ENCODE assay signal across 8 mouse cellular contexts in genomic region chr6:147008148-147008547, GRCm38 (mm10). TPM values are rescaled to one million over a fixed set of nuclear protein-coding genes. Genes with fewer than 3 reads are reported as not detected.
DNase-seq lines count a peak whose midpoint lies in the region; ATAC-seq and TF ChIP-seq lines count a peak whose summit lies in the region.

No protein-coding gene starts in this region.

- no peak overlapping the region for H3K27ac ChIP-seq in forebrain, postnatal 0 days (ENCODE audit: low read depth, low read length)
- H3K27ac ChIP-seq in forebrain, embryonic 13.5 days, result no peak overlapping the region
- H3K27ac ChIP-seq in midbrain, embryonic 14.5 days (replicated peaks; ENCODE audit: low read depth, low read length), result no peak overlapping the region
- no peak overlapping the region for H3K27ac ChIP-seq in midbrain, embryonic 16.5 days (ENCODE audit: low read length)
- no peak overlapping the region for H3K27ac ChIP-seq in neural tube, embryonic 11.5 days (ENCODE audit: low read depth, low read length)

- WGBS in forebrain, postnatal 0 days, result 60% methylated on average over 3 of the region's 3 CpGs
- 57% methylated on average over 3 of the region's 3 CpGs for WGBS in forebrain, embryonic 13.5 days
- WGBS in midbrain, embryonic 14.5 days, result 62% methylated on average over 3 of the region's 3 CpGs
- 59% methylated on average over 3 of the region's 3 CpGs for WGBS in midbrain, embryonic 16.5 days
- 61% methylated on average over 3 of the region's 3 CpGs for WGBS in neural tube, embryonic 11.5 days

- TF ChIP-seq CTCF in forebrain, postnatal 0 days (IDR thresholded peaks at IDR 0.05; ENCODE audit: low read depth), result peak; percentile 71

- H3K4me2 ChIP-seq in forebrain, postnatal 0 days (ENCODE audit: low read depth), result no peak overlapping the region
- H3K4me2 ChIP-seq in forebrain, embryonic 13.5 days, result no peak overlapping the region
- H3K4me2 ChIP-seq in midbrain, embryonic 14.5 days (ENCODE audit: low read length), result no peak overlapping the region
- H3K4me2 ChIP-seq in midbrain, embryonic 16.5 days (ENCODE audit: low read length), result no peak overlapping the region
- H3K4me2 ChIP-seq in neural tube, embryonic 11.5 days (ENCODE audit: low read depth), result no peak overlapping the region

- H3K4me3 ChIP-seq in forebrain, postnatal 0 days (ENCODE audit: low read depth, low read length), result no peak overlapping the region
- H3K4me3 ChIP-seq in forebrain, embryonic 13.5 days, result no peak overlapping the region
- no peak overlapping the region for H3K4me3 ChIP-seq in midbrain, embryonic 14.5 days (replicated peaks; ENCODE audit: low read depth, low read length)
- no peak overlapping the region for H3K4me3 ChIP-seq in midbrain, embryonic 16.5 days (ENCODE audit: low read depth, low read length)
- H3K4me3 ChIP-seq in neural tube, embryonic 11.5 days (ENCODE audit: low read depth, low read length), result no peak overlapping the region

- no peak for ATAC-seq in forebrain, postnatal 0 days
- no peak for ATAC-seq in forebrain, embryonic 13.5 days
- no peak for ATAC-seq in midbrain, embryonic 14.5 days (ENCODE audit: low FRiP score, low TSS enrichment)
- no peak for ATAC-seq in midbrain, embryonic 16.5 days
- no peak; the same call in 1 of the 2 replicates for ATAC-seq in neural tube, embryonic 11.5 days (ENCODE audit: insufficient read depth, low FRiP score, low TSS enrichment)
- no peak for ATAC-seq in erythroid progenitor cell, adult 5-6 weeks (replicated peaks; ENCODE audit: low FRiP score, poor library complexity, severe bottlenecking)

- H3K9me3 ChIP-seq in forebrain, postnatal 0 days (ENCODE audit: low read length), result no peaks in the 10 kb centered on the region
- H3K9me3 ChIP-seq in forebrain, embryonic 13.5 days (replicated peaks), result no peaks in the 10 kb centered on the region
- no peaks in the 10 kb centered on the region for H3K9me3 ChIP-seq in midbrain, embryonic 14.5 days (ENCODE audit: control insufficient read depth, low read length)
- no peaks in the 10 kb centered on the region for H3K9me3 ChIP-seq in midbrain, embryonic 16.5 days (replicated peaks; ENCODE audit: control insufficient read depth, low read length, poor library complexity, severe bottlenecking)
- H3K9me3 ChIP-seq in neural tube, embryonic 11.5 days (ENCODE audit: control insufficient read depth, low read length), result no peaks in the 10 kb centered on the region

- 0 out of 2 replicates have a peak, but pooled peaks cover 2% of the 10 kb centered on the region for H3K36me3 ChIP-seq in forebrain, postnatal 0 days (ENCODE audit: insufficient read depth)
- H3K36me3 ChIP-seq in forebrain, embryonic 13.5 days (ENCODE audit: poor library complexity, severe bottlenecking), result no peaks in the 10 kb centered on the region
- H3K36me3 ChIP-seq in midbrain, embryonic 14.5 days (ENCODE audit: control insufficient read depth, insufficient read depth, low read length), result no peaks in the 10 kb centered on the region
- no peaks in the 10 kb centered on the region for H3K36me3 ChIP-seq in midbrain, embryonic 16.5 days (ENCODE audit: control insufficient read depth, insufficient read depth, low read length)
- H3K36me3 ChIP-seq in neural tube, embryonic 11.5 days (ENCODE audit: control insufficient read depth, insufficient read depth, low read length), result no peaks in the 10 kb centered on the region

- H3K4me1 ChIP-seq in forebrain, postnatal 0 days (ENCODE audit: insufficient read depth), result no peaks in the 10 kb centered on the region
- no peaks in the 10 kb centered on the region for H3K4me1 ChIP-seq in forebrain, embryonic 13.5 days
- no peaks in the 10 kb centered on the region for H3K4me1 ChIP-seq in midbrain, embryonic 14.5 days (ENCODE audit: control insufficient read depth, insufficient read depth, low read length)
- H3K4me1 ChIP-seq in midbrain, embryonic 16.5 days (ENCODE audit: control insufficient read depth, insufficient read depth, low read length), result no peaks in the 10 kb centered on the region
- H3K4me1 ChIP-seq in neural tube, embryonic 11.5 days (ENCODE audit: control insufficient read depth, insufficient read depth, low read length), result no peaks in the 10 kb centered on the region

- DNase-seq in forebrain, postnatal 0 days, result peak; percentile 41
- peak; percentile 62 for DNase-seq in midbrain, embryonic 14.5 days
- peak; percentile 45 for DNase-seq in c-Kit-positive CD71-negative TER-119-negative erythroid progenitor cells, embryonic 14.5 days (ENCODE audit: low read depth)
- peak; percentile 26 to 32 for DNase-seq in gastrocnemius, postnatal 4 days (ENCODE audit: low spot score in 2 of 2)
- DNase-seq in neural tube, embryonic 11.5 days (ENCODE audit: low spot score), result peak; percentile 62

- no peaks in the 10 kb centered on the region for H3K27me3 ChIP-seq in forebrain, postnatal 0 days (ENCODE audit: insufficient read depth, low read length)
- H3K27me3 ChIP-seq in forebrain, embryonic 13.5 days, result no peaks in the 10 kb centered on the region
- no peaks in the 10 kb centered on the region for H3K27me3 ChIP-seq in midbrain, embryonic 14.5 days (ENCODE audit: control insufficient read depth, insufficient read depth, low read length)
- H3K27me3 ChIP-seq in midbrain, embryonic 16.5 days (ENCODE audit: control insufficient read depth, insufficient read depth, low read depth, low read length), result no peaks in the 10 kb centered on the region
- H3K27me3 ChIP-seq in neural tube, embryonic 11.5 days (ENCODE audit: control insufficient read depth, insufficient read depth, low read length), result no peaks in the 10 kb centered on the region

- no peak overlapping the region for H3K9ac ChIP-seq in forebrain, postnatal 0 days
- no peak overlapping the region for H3K9ac ChIP-seq in forebrain, embryonic 13.5 days
- no peak overlapping the region for H3K9ac ChIP-seq in midbrain, embryonic 14.5 days (replicated peaks; ENCODE audit: low read length)
- no peak overlapping the region for H3K9ac ChIP-seq in midbrain, embryonic 16.5 days (ENCODE audit: low read depth, low read length)
- no peak overlapping the region for H3K9ac ChIP-seq in neural tube, embryonic 11.5 days (ENCODE audit: low read length)

RNA-seq across cellular contexts. Expression of gene Rep15, which starts 24.2 kb away (rescaled TPM):
- 1.0 and 1.1 TPM in 2 replicates for total RNA-seq in forebrain, postnatal 0 days (2014; rRNA removed)
- 0.35 and 0.74 TPM in 2 replicates for polyA plus RNA-seq in forebrain, postnatal 0 days (2015; fragmentation: Nextera tagmentation; extraction: Ambion mirVana)
- polyA plus RNA-seq in forebrain, embryonic 13.5 days (2015; fragmentation: Nextera tagmentation; extraction: Ambion mirVana), result 0.62 and 0.97 TPM in 2 replicates
- polyA plus RNA-seq in midbrain, embryonic 14.5 days (2014; fragmentation: Nextera tagmentation; extraction: Ambion mirVana), result 0.62 and 0.98 TPM in 2 replicates
- 0.66 and 0.89 TPM in 2 replicates for polyA plus RNA-seq in midbrain, embryonic 16.5 days (2015; fragmentation: Nextera tagmentation; extraction: Ambion mirVana)
- total RNA-seq in gastrocnemius, postnatal 4 days (2021), result 1 to 10 TPM; 1.7 to 1.8 TPM
- 0.62 and 0.70 TPM in 2 replicates for polyA plus RNA-seq in neural tube, embryonic 11.5 days (2014; fragmentation: Nextera tagmentation; extraction: Ambion mirVana)
- not detected in 2 replicates for total RNA-seq in erythroid progenitor cell, adult 5-6 weeks (2015; ENCODE audit: low replicate concordance)
- total RNA-seq in erythroid progenitor cell, adult 5-6 weeks (2017; ENCODE audit: low replicate concordance), result not detected in 2 replicates

RNA-seq across cellular contexts. Expression of gene Mrps35, which starts 34.4 kb away (rescaled TPM):
- total RNA-seq in forebrain, postnatal 0 days (2014; rRNA removed), result 12.6 and 20.3 TPM in 2 replicates
- 82.6 and 83.2 TPM in 2 replicates for polyA plus RNA-seq in forebrain, postnatal 0 days (2015; fragmentation: Nextera tagmentation; extraction: Ambion mirVana)
- 99.0 and 112 TPM in 2 replicates for polyA plus RNA-seq in forebrain, embryonic 13.5 days (2015; fragmentation: Nextera tagmentation; extraction: Ambion mirVana)
- polyA plus RNA-seq in midbrain, embryonic 14.5 days (2014; fragmentation: Nextera tagmentation; extraction: Ambion mirVana), result 72.1 and 83.0 TPM in 2 replicates
- polyA plus RNA-seq in midbrain, embryonic 16.5 days (2015; fragmentation: Nextera tagmentation; extraction: Ambion mirVana), result 66.1 and 67.6 TPM in 2 replicates
- total RNA-seq in gastrocnemius, postnatal 4 days (2021), result 10 to 100 TPM; 95.5 to 99.8 TPM
- polyA plus RNA-seq in neural tube, embryonic 11.5 days (2014; fragmentation: Nextera tagmentation; extraction: Ambion mirVana), result 90.0 and 103 TPM in 2 replicates
- 20.9 and 28.9 TPM in 2 replicates for total RNA-seq in erythroid progenitor cell, adult 5-6 weeks (2015; ENCODE audit: low replicate concordance)
- total RNA-seq in erythroid progenitor cell, adult 5-6 weeks (2017; ENCODE audit: low replicate concordance), result 23.0 and 50.0 TPM in 2 replicates

RNA-seq across cellular contexts. Expression of gene 1700034J05Rik, which starts 53.9 kb away (rescaled TPM):
- total RNA-seq in forebrain, postnatal 0 days (2014; rRNA removed), result not detected in 2 replicates
- not detected in 2 replicates for polyA plus RNA-seq in forebrain, postnatal 0 days (2015; fragmentation: Nextera tagmentation; extraction: Ambion mirVana)
- 0.05 and 0.08 TPM in 2 replicates for polyA plus RNA-seq in forebrain, embryonic 13.5 days (2015; fragmentation: Nextera tagmentation; extraction: Ambion mirVana)
- not detected in 2 replicates for polyA plus RNA-seq in midbrain, embryonic 14.5 days (2014; fragmentation: Nextera tagmentation; extraction: Ambion mirVana)
- 0.06 TPM in 1 of 2 replicates, not detected in the other for polyA plus RNA-seq in midbrain, embryonic 16.5 days (2015; fragmentation: Nextera tagmentation; extraction: Ambion mirVana)
- not detected for total RNA-seq in gastrocnemius, postnatal 4 days (2021)
- polyA plus RNA-seq in neural tube, embryonic 11.5 days (2014; fragmentation: Nextera tagmentation; extraction: Ambion mirVana), result 0.15 and 0.23 TPM in 2 replicates
- not detected in 2 replicates for total RNA-seq in erythroid progenitor cell, adult 5-6 weeks (2015; ENCODE audit: low replicate concordance)
- not detected in 2 replicates for total RNA-seq in erythroid progenitor cell, adult 5-6 weeks (2017; ENCODE audit: low replicate concordance)
